Mouse (Mus musculus) forebrain, embryonic 13.5 days (tissue): ENCODE measurements around the gene Spag8. TPM values are rescaled to one million over a fixed set of nuclear protein-coding genes. Genes with fewer than 3 reads are reported as not detected.

Experiments used
- ATAC-seq: fragments of 200-750 bp; cut with Nextera tagmentation; 2 replicates; pipeline ENCODE4 v1.8.0; 2017
- H3K27ac ChIP-seq: fragments of 300-500 bp; sonication (generic); 2 replicates; pipeline ENCODE4 v1.5.1; 2015; ENCODE audit warnings: inconsistent platforms, mild to moderate bottlenecking, moderate library complexity
- H3K27me3 ChIP-seq: fragments of 300-500 bp; sonication (generic); 2 replicates; pipeline ENCODE4 v1.6.1; 2015; ENCODE audit warnings: mild to moderate bottlenecking, inconsistent platforms
- H3K36me3 ChIP-seq: fragments of 300-500 bp; sonication (generic); 2 replicates; pipeline ENCODE4 v1.6.1; 2015; ENCODE audit warnings: mild to moderate bottlenecking, inconsistent platforms; ENCODE audit not compliant: poor library complexity, severe bottlenecking
- H3K4me1 ChIP-seq: fragments of 300-500 bp; sonication (generic); 2 replicates; pipeline ENCODE4 v1.6.1; 2015; ENCODE audit warnings: inconsistent platforms
- H3K4me2 ChIP-seq: fragments of 300-500 bp; sonication (generic); 2 replicates; pipeline ENCODE4 v1.6.1; 2015; ENCODE audit warnings: inconsistent platforms, mild to moderate bottlenecking, moderate library complexity
- H3K4me3 ChIP-seq: fragments of 300-500 bp; sonication (generic); 2 replicates; pipeline ENCODE4 v1.5.1; 2015; ENCODE audit warnings: mild to moderate bottlenecking, inconsistent platforms
- H3K9ac ChIP-seq: fragments of 300-500 bp; sonication (generic); 2 replicates; pipeline ENCODE4 v1.6.1; 2015; ENCODE audit warnings: mild to moderate bottlenecking, inconsistent platforms
- H3K9me3 ChIP-seq: fragments of 300-500 bp; sonication (generic); replicated peaks from 2 replicates; pipeline ENCODE4 v1.6.1; 2016; ENCODE audit warnings: inconsistent platforms
- WGBS: fragments of 180-500 bp; shearing (Covaris S2); methylation state at CpG from one replicate; pipeline ENCODE4 v1.1.7; 2015; 5-methylcytosine and 5-hydroxymethylcytosine counted together
- microRNA-seq: library from miRNA; unstranded; fragments of <30 nt; microRNA quantifications from one replicate; pipeline ENCODE4, GENCODE M21; 2016
- polyA plus RNA-seq: library from polyadenylated mRNA; unstranded; fragments of >200 nt; fragmentation: Nextera tagmentation; extraction: Ambion mirVana; gene quantifications from 2 replicates; pipeline ENCODE4 v1.2.1, GENCODE M21; 2015

Spag8 gene
- polyA plus RNA-seq, 1 experiment from 2014 or later: 3.9 TPM

- H3K36me3 ChIP-seq: no peaks in the 10 kb centered on the region
- no peak overlapping the region for H3K27ac ChIP-seq
- peaks cover 4% of the 10 kb centered on the region; the same call in 1 of the 2 replicates for H3K27me3 ChIP-seq
- no peak overlapping the region for H3K4me3 ChIP-seq
- peaks cover 19% of the 10 kb centered on the region for H3K9me3 ChIP-seq
- H3K9ac ChIP-seq: no peak overlapping the region
- H3K4me2 ChIP-seq: no peak overlapping the region; the same call in 1 of the 2 replicates
- 35% methylated on average over 20 of the region's 20 CpGs for WGBS
- ATAC-seq: peak; percentile 39; the same call in 1 of the 2 replicates
- peaks cover 35% of the 10 kb centered on the region for H3K4me1 ChIP-seq
Measured at GRCm38 (mm10) chr4:43629106-43629817, 24.1 kb downstream of the Spag8 start.

GRCm38 (mm10) chr4:43620146-43620778 is 33.1 kb downstream of the Spag8 start:
- no peaks in the 10 kb centered on the region for H3K4me1 ChIP-seq
- no peak for ATAC-seq
- no peak overlapping the region for H3K4me2 ChIP-seq
- no peak overlapping the region for H3K27ac ChIP-seq
- WGBS: 91% methylated on average over 4 of the region's 4 CpGs
- no peak overlapping the region for H3K9ac ChIP-seq
- peaks cover 4% of the 10 kb centered on the region for H3K9me3 ChIP-seq
- H3K4me3 ChIP-seq: no peak overlapping the region
- no peaks in the 10 kb centered on the region for H3K36me3 ChIP-seq
- no peaks in the 10 kb centered on the region for H3K27me3 ChIP-seq

- Histone ChIP-seq H3K27ac (no peak overlapping the region), H3K4me3 (no peak overlapping the region), H3K36me3 (no peaks in the 10 kb centered on the region), H3K9ac (no peak overlapping the region), H3K9me3 (no peaks in the 10 kb centered on the region), H3K4me2 (no peak overlapping the region), H3K4me1 (no peaks in the 10 kb centered on the region), H3K27me3 (no peaks in the 10 kb centered on the region)
- no peak for ATAC-seq
- 60% methylated on average over 3 of the region's 3 CpGs for WGBS
Measured at GRCm38 (mm10) chr4:43613060-43613730, 40.2 kb downstream of the Spag8 start.

GRCm38 (mm10) chr4:43612534-43612933 is 40.9 kb downstream of the Spag8 start:
- no peak for ATAC-seq
- 67% methylated on average over 10 of the region's 10 CpGs for WGBS

GRCm38 (mm10) chr4:43604751-43605685 is 48.4 kb downstream of the Spag8 start:
- H3K27me3 ChIP-seq: no peaks in the 10 kb centered on the region
- H3K27ac ChIP-seq: no peak overlapping the region
- H3K9me3 ChIP-seq: no peaks in the 10 kb centered on the region
- no peaks in the 10 kb centered on the region for H3K36me3 ChIP-seq
- 85% methylated on average over 9 of the region's 9 CpGs for WGBS
- no peak overlapping the region for H3K4me3 ChIP-seq
- H3K4me1 ChIP-seq: no peaks in the 10 kb centered on the region
- no peak overlapping the region for H3K9ac ChIP-seq
- H3K4me2 ChIP-seq: no peak overlapping the region
- no peak for ATAC-seq

More at GRCm38 (mm10) chr4:43612534-43612933, 40.9 kb downstream of the Spag8 start:
- Histone ChIP-seq H3K4me3 (no peak overlapping the region), H3K27ac (no peak overlapping the region), H3K9me3 (no peaks in the 10 kb centered on the region), H3K9ac (no peak overlapping the region), H3K27me3 (no peaks in the 10 kb centered on the region), H3K36me3 (no peaks in the 10 kb centered on the region), H3K4me2 (no peak overlapping the region), H3K4me1 (no peaks in the 10 kb centered on the region)

- ATAC-seq: no peak
- no peak overlapping the region for H3K27ac ChIP-seq
- H3K27me3 ChIP-seq: no peaks in the 10 kb centered on the region
- no peaks in the 10 kb centered on the region for H3K36me3 ChIP-seq
- no peak overlapping the region for H3K4me2 ChIP-seq
- no peak overlapping the region for H3K4me3 ChIP-seq
- no peaks in the 10 kb centered on the region for H3K9me3 ChIP-seq
- H3K4me1 ChIP-seq: no peaks in the 10 kb centered on the region
- no peak overlapping the region for H3K9ac ChIP-seq
- 67% methylated on average over 3 of the region's 3 CpGs for WGBS
Measured at GRCm38 (mm10) chr4:43604099-43604498, 49.3 kb downstream of the Spag8 start.

Small RNA genes lying within 50 kb of the gene (microRNA-seq; reads per million reads assigned to microRNA genes)
- gene Gm25262: not detected

Other genes with a start within 250 kb of the Spag8 start
- 0.31 and 0.42 TPM in 2 replicates for gene Fam166b, start 224.5 kb downstream of the Spag8 start, polyA plus RNA-seq
- 6.0 and 6.3 TPM in 2 replicates for gene Tesk1, start 211.7 kb downstream of the Spag8 start, polyA plus RNA-seq
- 3.9 and 4.0 TPM in 2 replicates for gene Cd72, start 199.0 kb downstream of the Spag8 start, polyA plus RNA-seq
- not detected in 2 replicates for gene Sit1, start 169.9 kb downstream of the Spag8 start, polyA plus RNA-seq
- 51.1 and 52.0 TPM in 2 replicates for gene Ccdc107, start 160.7 kb downstream of the Spag8 start, polyA plus RNA-seq
- 38.2 and 40.3 TPM in 2 replicates for gene Arhgef39, start 153.9 kb downstream of the Spag8 start, polyA plus RNA-seq
- 0.40 and 0.80 TPM in 2 replicates for gene Car9, start 146.6 kb downstream of the Spag8 start, polyA plus RNA-seq
- gene Tpm2, start 129.8 kb downstream of the Spag8 start, polyA plus RNA-seq: 11.4 and 12.2 TPM in 2 replicates
- gene Creb3, start 91.3 kb downstream of the Spag8 start, polyA plus RNA-seq: 61.8 and 65.1 TPM in 2 replicates
- 48.0 and 54.7 TPM in 2 replicates for gene Tln1, start 90.9 kb downstream of the Spag8 start, polyA plus RNA-seq
- gene Rgp1, start 74.9 kb downstream of the Spag8 start, polyA plus RNA-seq: 27.5 and 27.9 TPM in 2 replicates
- 44.5 and 47.4 TPM in 2 replicates for gene Gba2, start 74.7 kb downstream of the Spag8 start, polyA plus RNA-seq
- 0.65 and 1.8 TPM in 2 replicates for gene Msmp, start 69.1 kb downstream of the Spag8 start, polyA plus RNA-seq
- gene Npr2, start 21.7 kb downstream of the Spag8 start, polyA plus RNA-seq: 9.1 and 10.7 TPM in 2 replicates
- 75.6 and 79.2 TPM in 2 replicates for gene Hint2, start 2.9 kb upstream of the Spag8 start, polyA plus RNA-seq
- gene Tmem8b, start 15.4 kb upstream of the Spag8 start, polyA plus RNA-seq: 12.1 and 13.8 TPM in 2 replicates
- gene Fam221b, start 15.6 kb upstream of the Spag8 start, polyA plus RNA-seq: 2.1 and 2.9 TPM in 2 replicates
- not detected in 2 replicates for gene Olfr70, start 47.2 kb upstream of the Spag8 start, polyA plus RNA-seq
- gene Olfr71, start 56.7 kb upstream of the Spag8 start, polyA plus RNA-seq: not detected in 2 replicates
- gene Hrct1, start 73.6 kb upstream of the Spag8 start, polyA plus RNA-seq: 0.30 and 0.48 TPM in 2 replicates
- not detected in 2 replicates for gene Spaar, start 76.4 kb upstream of the Spag8 start, polyA plus RNA-seq
- gene Olfr159, start 117.4 kb upstream of the Spag8 start, polyA plus RNA-seq: not detected in 2 replicates
- gene Olfr156, start 170.3 kb upstream of the Spag8 start, polyA plus RNA-seq: not detected in 2 replicates
- not detected in 2 replicates for gene Olfr157, start 186.6 kb upstream of the Spag8 start, polyA plus RNA-seq
- gene Olfr155, start 198.0 kb upstream of the Spag8 start, polyA plus RNA-seq: not detected in 2 replicates
- 4.4 and 4.8 TPM in 2 replicates for gene Reck, start 221.9 kb upstream of the Spag8 start, polyA plus RNA-seq